Mouse (Mus musculus) heart, embryonic 12.5 days (tissue): ENCODE data around the gene Mfsd1. TPM values are rescaled to one million over a fixed set of nuclear protein-coding genes. Genes with fewer than 3 reads are reported as not detected.

Source experiments
- ATAC-seq: fragments of 200-750 bp; cut with Nextera tagmentation; 2 replicates; pipeline ENCODE4 v1.8.0; 2017; ENCODE audit warnings: moderate TSS enrichment, moderate library complexity; ENCODE audit not compliant: insufficient number of reproducible peaks, low FRiP score
- H3K27ac ChIP-seq: fragments of 300-500 bp; sonication (generic); 2 replicates; pipeline ENCODE4 v1.5.1; 2016; ENCODE audit warnings: mild to moderate bottlenecking, moderate library complexity; ENCODE audit not compliant: poor library complexity, severe bottlenecking
- H3K27me3 ChIP-seq: fragments of 300-500 bp; sonication (generic); replicated peaks from 2 replicates; pipeline ENCODE4 v1.6.1; 2016; ENCODE audit warnings: mild to moderate bottlenecking, moderate library complexity
- H3K36me3 ChIP-seq: fragments of 300-500 bp; sonication (generic); 2 replicates; pipeline ENCODE4 v1.6.1; 2016; ENCODE audit warnings: mild to moderate bottlenecking, moderate library complexity
- H3K4me1 ChIP-seq: fragments of 300-500 bp; sonication (generic); replicated peaks from 2 replicates; pipeline ENCODE4 v1.6.1; 2016; ENCODE audit warnings: mild to moderate bottlenecking
- H3K4me2 ChIP-seq: fragments of 300-500 bp; sonication (generic); 2 replicates; pipeline ENCODE4 v1.6.1; 2016; ENCODE audit warnings: mild to moderate bottlenecking, moderate library complexity
- H3K4me3 ChIP-seq: fragments of 300-500 bp; sonication (generic); 2 replicates; pipeline ENCODE4 v1.5.1; 2016; ENCODE audit warnings: mild to moderate bottlenecking
- H3K9ac ChIP-seq: fragments of 300-500 bp; sonication (generic); 2 replicates; pipeline ENCODE4 v1.6.1; 2016; ENCODE audit warnings: mild to moderate bottlenecking, moderate library complexity
- H3K9me3 ChIP-seq: fragments of 300-500 bp; sonication (generic); replicated peaks from 2 replicates; pipeline ENCODE4 v1.6.1; 2016; ENCODE audit warnings: mild to moderate bottlenecking, moderate library complexity
- WGBS: fragments of 180-500 bp; shearing (Covaris S2); methylation state at CpG from one replicate; pipeline ENCODE4 v1.1.7; 2016; 5-methylcytosine and 5-hydroxymethylcytosine counted together
- polyA plus RNA-seq: library from polyadenylated mRNA; unstranded; fragments of >200 nt; fragmentation: Nextera tagmentation; extraction: Ambion mirVana; gene quantifications from 2 replicates; pipeline ENCODE4 v1.2.1, GENCODE M21; 2016

Mfsd1 gene
- 45.7 and 47.3 TPM in 2 replicates for polyA plus RNA-seq

- H3K9ac ChIP-seq, result peak within 1 kb of the TSS; percentile 79
- H3K4me3 ChIP-seq, result peak within 1 kb of the TSS; percentile 89
- peak within 1 kb of the TSS; percentile 65 for H3K27ac ChIP-seq
- WGBS, result 5% methylated on average over 50 of the region's 54 CpGs
- H3K9me3 ChIP-seq, result no peaks in the 10 kb centered on the region
- H3K27me3 ChIP-seq, result 0 out of 2 replicates have a peak, but pooled peaks cover 4% of the 10 kb centered on the region
- H3K4me1 ChIP-seq, result peaks cover 6% of the 10 kb centered on the region; the same call in 1 of the 2 replicates
- ATAC-seq, result peak; percentile 91
- H3K36me3 ChIP-seq, result peaks cover 12% of the 10 kb centered on the region
- peak within 1 kb of the TSS; percentile 97 for H3K4me2 ChIP-seq
These were observed at the start of gene Mfsd1 for GRCm38 (mm10) chr3:67582273-67583124. Gene Mfsd1 (plus strand): TSS chr3:67582741.

- ATAC-seq, result no peak
- Histone ChIP-seq H3K36me3 (no peaks in the 10 kb centered on the region), H3K4me2 (no peak overlapping the region), H3K4me3 (no peak overlapping the region), H3K4me1 (no peaks in the 10 kb centered on the region), H3K27ac (no peak overlapping the region), H3K9ac (no peak overlapping the region), H3K9me3 (no peaks in the 10 kb centered on the region; the same call in 1 of the 2 replicates), H3K27me3 (no peaks in the 10 kb centered on the region)
- WGBS, result 72% methylated on average over 8 of the region's 8 CpGs
These were observed 38.9 kb upstream of the Mfsd1 start for GRCm38 (mm10) chr3:67543630-67544029.

- H3K4me1 ChIP-seq, result no peaks in the 10 kb centered on the region
- no peaks in the 10 kb centered on the region for H3K27me3 ChIP-seq
- H3K9me3 ChIP-seq, result no peaks in the 10 kb centered on the region; the same call in 1 of the 2 replicates
- H3K9ac ChIP-seq, result no peak overlapping the region
- no peak overlapping the region for H3K4me2 ChIP-seq
- 66% methylated on average over 3 of the region's 3 CpGs for WGBS
- no peak for ATAC-seq
- H3K4me3 ChIP-seq, result no peak overlapping the region
- H3K36me3 ChIP-seq, result no peaks in the 10 kb centered on the region
- H3K27ac ChIP-seq, result no peak overlapping the region
These were observed 31.3 kb upstream of the Mfsd1 start for GRCm38 (mm10) chr3:67551193-67551592.

- no peaks in the 10 kb centered on the region for H3K4me1 ChIP-seq
- no peak overlapping the region for H3K9ac ChIP-seq
- no peak for ATAC-seq
- 29% methylated on average over 4 of the region's 4 CpGs for WGBS
- no peaks in the 10 kb centered on the region for H3K27me3 ChIP-seq
- H3K9me3 ChIP-seq, result no peaks in the 10 kb centered on the region; the same call in 1 of the 2 replicates
- 0 out of 2 replicates have a peak overlapping the region, but pooled peaks have one; percentile 14 for H3K4me2 ChIP-seq
- no peak overlapping the region for H3K4me3 ChIP-seq
- H3K27ac ChIP-seq, result no peak overlapping the region
- no peaks in the 10 kb centered on the region for H3K36me3 ChIP-seq
These were observed 29.3 kb upstream of the Mfsd1 start for GRCm38 (mm10) chr3:67553281-67553680.

- WGBS, result 71% methylated on average over 5 of the region's 5 CpGs
- Histone ChIP-seq H3K4me2 (no peak overlapping the region), H3K36me3 (no peaks in the 10 kb centered on the region), H3K9ac (no peak overlapping the region), H3K27me3 (no peaks in the 10 kb centered on the region), H3K4me1 (no peaks in the 10 kb centered on the region), H3K4me3 (no peak overlapping the region), H3K9me3 (no peaks in the 10 kb centered on the region), H3K27ac (no peak overlapping the region)
- no peak for ATAC-seq
These were observed 28.6 kb upstream of the Mfsd1 start for GRCm38 (mm10) chr3:67553927-67554448.

- H3K27ac ChIP-seq, result no peak overlapping the region
- H3K9me3 ChIP-seq, result no peaks in the 10 kb centered on the region
- 74% methylated on average over 5 of the region's 5 CpGs for WGBS
These were observed 27.3 kb upstream of the Mfsd1 start for GRCm38 (mm10) chr3:67555211-67555610.

GRCm38 (mm10) chr3:67557200-67557651, 25.3 kb upstream of the Mfsd1 start:
- ATAC-seq, result no peak
- no peak overlapping the region for H3K9ac ChIP-seq
- 50% methylated on average over 14 of the region's 14 CpGs for WGBS
- peak overlapping the region; percentile 38 for H3K4me2 ChIP-seq
- H3K9me3 ChIP-seq, result no peaks in the 10 kb centered on the region
- H3K27ac ChIP-seq, result no peak overlapping the region
- H3K4me3 ChIP-seq, result no peak overlapping the region
- H3K4me1 ChIP-seq, result no peaks in the 10 kb centered on the region
- H3K27me3 ChIP-seq, result no peaks in the 10 kb centered on the region
- H3K36me3 ChIP-seq, result no peaks in the 10 kb centered on the region

More at GRCm38 (mm10) chr3:67555211-67555610, 27.3 kb upstream of the Mfsd1 start:
- no peak overlapping the region for H3K4me2 ChIP-seq
- H3K27me3 ChIP-seq, result no peaks in the 10 kb centered on the region
- no peak overlapping the region for H3K4me3 ChIP-seq
- no peak overlapping the region for H3K9ac ChIP-seq
- no peak for ATAC-seq
- H3K36me3 ChIP-seq, result no peaks in the 10 kb centered on the region
- no peaks in the 10 kb centered on the region for H3K4me1 ChIP-seq

GRCm38 (mm10) chr3:67557718-67558354, 24.7 kb upstream of the Mfsd1 start:
- ATAC-seq, result no peak
- H3K36me3 ChIP-seq, result no peaks in the 10 kb centered on the region
- no peaks in the 10 kb centered on the region for H3K27me3 ChIP-seq
- no peak overlapping the region for H3K27ac ChIP-seq
- no peak overlapping the region for H3K4me3 ChIP-seq
- no peaks in the 10 kb centered on the region for H3K9me3 ChIP-seq
- H3K4me1 ChIP-seq, result no peaks in the 10 kb centered on the region
- 76% methylated on average over 14 of the region's 14 CpGs for WGBS
- H3K4me2 ChIP-seq, result no peak overlapping the region
- H3K9ac ChIP-seq, result no peak overlapping the region

- ATAC-seq, result no peak
- H3K9ac ChIP-seq, result no peak overlapping the region
- H3K4me1 ChIP-seq, result no peaks in the 10 kb centered on the region
- H3K9me3 ChIP-seq, result peaks cover 3% of the 10 kb centered on the region; the same call in 1 of the 2 replicates
- H3K27ac ChIP-seq, result no peak overlapping the region
- 0 out of 2 replicates have a peak, but pooled peaks cover 1% of the 10 kb centered on the region for H3K27me3 ChIP-seq
- no peaks in the 10 kb centered on the region for H3K36me3 ChIP-seq
- WGBS, result 50% methylated on average over 5 of the region's 5 CpGs
- H3K4me3 ChIP-seq, result no peak overlapping the region
- no peak overlapping the region for H3K4me2 ChIP-seq
These were observed 17.7 kb upstream of the Mfsd1 start for GRCm38 (mm10) chr3:67564731-67565357.

- WGBS, result 64% methylated on average over 8 of the region's 8 CpGs
- Histone ChIP-seq H3K4me2 (no peak overlapping the region), H3K27me3 (0 out of 2 replicates have a peak, but pooled peaks cover 3% of the 10 kb centered on the region), H3K9ac (no peak overlapping the region), H3K9me3 (peaks cover 3% of the 10 kb centered on the region; the same call in 1 of the 2 replicates), H3K4me3 (no peak overlapping the region), H3K4me1 (no peaks in the 10 kb centered on the region), H3K27ac (no peak overlapping the region), H3K36me3 (no peaks in the 10 kb centered on the region)
- ATAC-seq, result no peak
These were observed 16.9 kb upstream of the Mfsd1 start for GRCm38 (mm10) chr3:67565540-67566227.
